Mouse (Mus musculus) heart, postnatal 0 days (tissue): ENCODE results near the gene Tesk2. TPM values are rescaled to one million over a fixed set of nuclear protein-coding genes. Genes with fewer than 3 reads are reported as not detected.

Experiments
- ATAC-seq: fragments of 200-750 bp; cut with Nextera tagmentation; 2 replicates; pipeline ENCODE4 v1.8.0; 2017; ENCODE audit warnings: low read depth, moderate number of reproducible peaks, moderate library complexity; ENCODE audit not compliant: insufficient read depth
- DNase-seq: peaks from one replicate; pipeline ENCODE4 v3.0.0-alpha.2; 2016; ENCODE audit warnings: low spot score
- H3K27ac ChIP-seq: fragments of 300-500 bp; sonication (generic); 2 replicates; pipeline ENCODE4 v1.5.1; 2014; ENCODE audit warnings: low read depth, mild to moderate bottlenecking
- H3K27me3 ChIP-seq: fragments of 300-500 bp; sonication (generic); 2 replicates; pipeline ENCODE4 v1.6.1; 2014; ENCODE audit warnings: low read length, mixed read lengths; ENCODE audit not compliant: control insufficient read depth, insufficient read depth
- H3K36me3 ChIP-seq: fragments of 300-500 bp; sonication (generic); replicated peaks from 2 replicates; pipeline ENCODE4 v1.6.1; 2014; ENCODE audit warnings: low read length, mixed read lengths; ENCODE audit not compliant: control insufficient read depth, insufficient read depth
- H3K4me1 ChIP-seq: fragments of 300-500 bp; sonication (generic); 2 replicates; pipeline ENCODE4 v1.6.1; 2014; ENCODE audit warnings: antibody characterized with exemption; ENCODE audit not compliant: control insufficient read depth, insufficient read depth
- H3K4me2 ChIP-seq: fragments of 300-500 bp; sonication (generic); 2 replicates; pipeline ENCODE4 v1.6.1; 2014; ENCODE audit warnings: low read depth, mild to moderate bottlenecking, low read length, moderate library complexity
- H3K4me3 ChIP-seq: fragments of 300-500 bp; sonication (generic); 2 replicates; pipeline ENCODE4 v1.5.1; 2014; ENCODE audit warnings: low read depth, low read length
- H3K9ac ChIP-seq: fragments of 300-500 bp; sonication (generic); replicated peaks from 2 replicates; pipeline ENCODE4 v1.6.1; 2014; ENCODE audit warnings: low read depth, low read length, mixed read lengths
- H3K9me3 ChIP-seq: fragments of 300-500 bp; sonication (generic); replicated peaks from 2 replicates; pipeline ENCODE4 v1.6.1; 2016; ENCODE audit warnings: low read length; ENCODE audit not compliant: control insufficient read depth
- CTCF ChIP-seq: IDR thresholded peaks from 2 replicates; pipeline ENCODE4 v1.5.1; 2016; ENCODE audit warnings: antibody characterized with exemption, control low read depth, low read depth
- EP300 ChIP-seq: IDR thresholded peaks from 2 replicates; pipeline ENCODE4 v1.6.1; 2016; ENCODE audit warnings: antibody characterized with exemption, low read depth
- whole genome bisulfite sequencing: fragments of 180-500 bp; shearing (Covaris S2); extraction: QIAGEN DNeasy Blood & Tissue Kit; methylation state at CpG from one replicate; pipeline ENCODE4 v1.1.7; 2014; 5-methylcytosine and 5-hydroxymethylcytosine counted together
- polyA plus RNA-seq: library from polyadenylated mRNA; unstranded; fragments of >200 nt; fragmentation: Nextera tagmentation; extraction: Ambion mirVana; gene quantifications from 2 replicates; pipeline ENCODE4 v1.2.1, GENCODE M21; 2015
- total RNA-seq: library from RNA; depleted of rRNA; stranded (reverse); fragments of >200 nt; gene quantifications from 2 replicates; pipeline ENCODE4 v1.2.3, GENCODE M21; 2014; ENCODE audit warnings: low replicate concordance

Gene Tesk2
- total and polyA plus RNA-seq, 2 experiments from 2014 or later = 1.3 to 2.3 TPM

GRCm38 (mm10) chr4:116777079-116777478 lies 56.3 kb downstream of the Tesk2 start:
- Histone ChIP-seq H3K9ac (no peak overlapping the region), H3K4me1 (no peaks in the 10 kb centered on the region), H3K9me3 (no peaks in the 10 kb centered on the region), H3K27me3 (no peaks in the 10 kb centered on the region), H3K27ac (no peak overlapping the region), H3K4me2 (no peak overlapping the region), H3K36me3 (no peaks in the 10 kb centered on the region), H3K4me3 (no peak overlapping the region)
- no peak for TF ChIP-seq CTCF
- ATAC-seq (no peak), DNase-seq (no peak)
- 76% methylated on average over 3 of the region's 3 CpGs for WGBS

DNA sequence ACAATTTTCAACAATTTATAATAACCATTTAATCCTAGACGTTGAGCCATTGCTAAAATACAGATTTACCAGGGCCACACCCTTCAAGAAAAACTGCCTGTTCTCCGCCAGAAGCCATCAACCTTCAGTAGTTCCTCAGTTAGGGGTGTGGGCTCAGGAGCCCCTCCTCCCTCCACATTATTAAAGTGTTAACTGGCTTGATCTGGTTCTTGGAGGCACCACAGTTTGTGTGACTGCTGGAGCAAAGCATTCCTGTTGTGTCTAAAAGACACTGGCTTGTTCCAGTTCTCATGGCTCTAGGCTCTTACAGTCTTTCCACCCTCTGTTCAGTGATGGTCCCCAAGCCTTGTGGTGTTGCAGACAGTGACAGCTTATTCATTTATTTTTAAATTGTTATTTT lies 59.8 kb downstream of the Tesk2 start:
- no peak overlapping the region for H3K27ac ChIP-seq
- H3K4me1 ChIP-seq = no peaks in the 10 kb centered on the region
- no peak overlapping the region for H3K4me3 ChIP-seq
- H3K9me3 ChIP-seq = no peaks in the 10 kb centered on the region
- no peak overlapping the region for H3K9ac ChIP-seq
- DNase-seq (no peak), ATAC-seq (no peak)
- TF ChIP-seq EP300 (no peak), CTCF (no peak)
- 66% methylated on average over 2 of the region's 2 CpGs for WGBS
- no peaks in the 10 kb centered on the region for H3K27me3 ChIP-seq
- no peak overlapping the region for H3K4me2 ChIP-seq
- no peaks in the 10 kb centered on the region for H3K36me3 ChIP-seq

GRCm38 (mm10) chr4:116781366-116781765 lies 60.6 kb downstream of the Tesk2 start:
- ATAC-seq = no peak
- H3K4me1 ChIP-seq = no peaks in the 10 kb centered on the region
- no peaks in the 10 kb centered on the region for H3K36me3 ChIP-seq
- no peak overlapping the region for H3K4me3 ChIP-seq
- no peak overlapping the region for H3K9ac ChIP-seq
- 40% methylated on average over 2 of the region's 2 CpGs for WGBS
- TF ChIP-seq CTCF = no peak
- TF ChIP-seq EP300 = no peak
- DNase-seq = no peak
- no peak overlapping the region for H3K27ac ChIP-seq
- H3K27me3 ChIP-seq = no peaks in the 10 kb centered on the region
- no peak overlapping the region for H3K4me2 ChIP-seq
- no peaks in the 10 kb centered on the region for H3K9me3 ChIP-seq

DNA sequence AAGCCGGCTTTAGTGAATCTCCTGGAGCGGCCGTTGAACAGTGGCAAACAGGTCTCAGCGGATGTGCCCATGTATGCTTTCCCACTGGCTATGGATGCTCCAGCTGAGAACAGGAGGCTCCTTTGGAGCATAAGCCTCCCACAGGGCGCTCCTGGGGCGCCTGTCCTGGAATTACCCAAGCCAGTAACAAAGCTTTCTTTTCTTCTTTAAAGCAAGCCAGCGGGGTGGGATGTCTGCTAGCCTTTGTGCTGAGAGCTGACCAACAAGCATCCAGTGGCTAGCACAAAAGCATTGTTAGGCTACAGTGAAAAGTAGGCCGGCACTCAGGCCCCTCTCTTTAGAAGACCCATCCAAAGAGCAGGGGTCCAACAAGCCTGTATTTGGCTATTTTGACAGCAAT lies 61.4 kb downstream of the Tesk2 start:
- no peak overlapping the region for H3K4me3 ChIP-seq
- 25% methylated on average over 8 of the region's 8 CpGs for WGBS
- H3K4me2 ChIP-seq = no peak overlapping the region
- no peak overlapping the region for H3K9ac ChIP-seq
- no peaks in the 10 kb centered on the region for H3K36me3 ChIP-seq
- no peaks in the 10 kb centered on the region for H3K4me1 ChIP-seq
- DNase-seq = no peak
- no peaks in the 10 kb centered on the region for H3K9me3 ChIP-seq
- no peak overlapping the region for H3K27ac ChIP-seq
- TF ChIP-seq CTCF = no peak
- no peak for TF ChIP-seq EP300
- H3K27me3 ChIP-seq = no peaks in the 10 kb centered on the region
- ATAC-seq = no peak

DNA sequence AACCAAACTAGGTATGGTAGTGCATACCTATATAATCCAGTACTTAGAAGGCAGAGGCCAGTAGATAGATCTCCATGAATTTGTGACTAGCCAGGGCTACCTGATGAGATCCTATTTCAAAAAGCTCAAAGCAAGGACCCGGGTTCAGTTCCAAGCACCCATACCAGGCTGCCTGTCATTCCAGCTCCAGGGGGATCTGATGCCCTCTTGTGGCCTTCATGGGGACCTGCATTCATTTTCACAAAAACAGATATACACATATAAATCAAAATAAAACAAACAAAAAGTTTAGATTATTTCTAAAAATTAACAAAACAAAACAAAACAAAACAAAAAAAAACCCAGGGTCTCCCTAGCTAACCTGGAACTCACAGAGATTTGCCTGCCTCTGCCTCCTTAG lies 65.8 kb downstream of the Tesk2 start:
- 83% methylated on average over 1 of the region's 1 CpGs for WGBS
- ATAC-seq (no peak), DNase-seq (no peak)

DNA sequence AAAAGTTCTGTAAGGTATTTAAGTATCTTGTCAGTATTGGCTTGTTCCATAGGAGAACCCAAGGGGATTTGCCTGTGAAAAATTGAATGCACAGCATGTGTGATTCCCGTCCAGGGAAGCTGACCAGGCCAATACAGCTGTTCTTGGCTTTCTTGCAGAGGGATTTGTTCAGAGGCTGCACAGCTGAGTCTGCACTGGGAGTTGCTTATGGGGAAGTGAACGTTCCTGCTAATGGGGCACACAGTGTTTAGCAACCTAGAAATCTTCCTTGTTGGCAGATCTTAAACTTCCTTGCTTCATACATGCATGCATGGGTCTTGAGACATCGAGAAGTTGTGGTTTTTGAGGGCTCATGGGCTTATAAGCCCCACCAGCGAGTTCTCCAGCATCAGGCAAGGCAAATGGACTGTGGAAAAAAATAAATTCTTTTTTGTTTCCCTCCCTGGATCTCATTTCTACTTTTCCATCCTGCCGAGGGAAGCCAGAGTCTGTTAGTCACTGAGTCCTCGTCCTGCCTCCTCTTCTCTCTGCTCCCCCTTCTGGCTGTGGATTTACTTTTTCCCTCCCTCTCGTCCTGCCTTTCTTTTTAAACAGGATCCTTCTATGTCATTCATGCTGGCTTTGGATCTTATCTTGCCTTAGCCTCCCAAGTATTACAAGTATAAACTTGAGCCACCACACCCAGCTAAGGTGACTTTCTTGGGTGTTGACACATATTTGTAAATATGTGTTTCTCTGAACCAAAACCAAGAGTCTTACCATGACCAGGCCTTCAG lies 67.4 kb downstream of the Tesk2 start:
- H3K9ac ChIP-seq = no peak overlapping the region
- no peak overlapping the region for H3K4me2 ChIP-seq
- ATAC-seq = no peak
- H3K27ac ChIP-seq = no peak overlapping the region
- H3K36me3 ChIP-seq = no peaks in the 10 kb centered on the region
- TF ChIP-seq CTCF = peak; percentile 23
- TF ChIP-seq EP300 = no peak
- no peak overlapping the region for H3K4me3 ChIP-seq
- no peak for DNase-seq
- no peaks in the 10 kb centered on the region for H3K27me3 ChIP-seq
- WGBS = 40% methylated on average over 7 of the region's 7 CpGs
- no peaks in the 10 kb centered on the region for H3K4me1 ChIP-seq
- no peaks in the 10 kb centered on the region for H3K9me3 ChIP-seq

More for the DNA sequence above, 65.8 kb downstream of the Tesk2 start:
- no peak for TF ChIP-seq EP300
- no peak for TF ChIP-seq CTCF
- no peaks in the 10 kb centered on the region for H3K4me1 ChIP-seq
- no peaks in the 10 kb centered on the region for H3K27me3 ChIP-seq
- H3K9me3 ChIP-seq = no peaks in the 10 kb centered on the region
- H3K9ac ChIP-seq = no peak overlapping the region
- H3K4me3 ChIP-seq = no peak overlapping the region
- no peak overlapping the region for H3K4me2 ChIP-seq
- H3K36me3 ChIP-seq = no peaks in the 10 kb centered on the region
- H3K27ac ChIP-seq = no peak overlapping the region
